Mouse (Mus musculus) embryonic facial prominence, embryonic 14.5 days (tissue): ENCODE measurements around the gene Gm1123. TPM values are rescaled to one million over a fixed set of nuclear protein-coding genes. Genes with fewer than 3 reads are reported as not detected.

ENCODE experiments used
- ATAC-seq: fragments of 200-750 bp; cut with Nextera tagmentation; 2 replicates; pipeline ENCODE4 v1.8.0; 2017; ENCODE audit warnings: low read depth, moderate number of reproducible peaks, moderate TSS enrichment
- DNase-seq: peaks from one replicate; pipeline ENCODE4 v3.0.0-alpha.2; 2015; ENCODE audit warnings: low spot score
- H3K27ac ChIP-seq: fragments of 300-500 bp; sonication (generic); replicated peaks from 2 replicates; pipeline ENCODE4 v1.5.1; 2014; ENCODE audit warnings: low read depth, mild to moderate bottlenecking, low read length, moderate library complexity
- H3K27me3 ChIP-seq: fragments of 300-500 bp; sonication (generic); replicated peaks from 2 replicates; pipeline ENCODE4 v1.6.1; 2014; ENCODE audit warnings: low read length; ENCODE audit not compliant: control insufficient read depth, insufficient read depth
- H3K36me3 ChIP-seq: fragments of 300-500 bp; sonication (generic); 2 replicates; pipeline ENCODE4 v1.6.1; 2014; ENCODE audit warnings: low read length, mixed read lengths; ENCODE audit not compliant: control insufficient read depth, insufficient read depth
- H3K4me1 ChIP-seq: fragments of 300-500 bp; sonication (generic); 2 replicates; pipeline ENCODE4 v1.6.1; 2014; ENCODE audit warnings: antibody characterized with exemption, low read length; ENCODE audit not compliant: control insufficient read depth, insufficient read depth
- H3K4me2 ChIP-seq: fragments of 300-500 bp; sonication (generic); 2 replicates; pipeline ENCODE4 v1.6.1; 2014; ENCODE audit warnings: low read depth, mild to moderate bottlenecking, low read length, moderate library complexity, mixed read lengths
- H3K4me3 ChIP-seq: fragments of 300-500 bp; sonication (generic); 2 replicates; pipeline ENCODE4 v1.5.1; 2014; ENCODE audit warnings: low read depth, mild to moderate bottlenecking, low read length
- H3K9ac ChIP-seq: fragments of 300-500 bp; sonication (generic); 2 replicates; pipeline ENCODE4 v1.6.1; 2014; ENCODE audit warnings: low read depth, mild to moderate bottlenecking, low read length, moderate library complexity, mixed read lengths
- H3K9me3 ChIP-seq: fragments of 300-500 bp; sonication (generic); 2 replicates; pipeline ENCODE4 v1.6.1; 2016; ENCODE audit warnings: low read length; ENCODE audit not compliant: control insufficient read depth
- WGBS: fragments of 180-500 bp; shearing (Covaris S2); extraction: QIAGEN DNeasy Blood & Tissue Kit; methylation state at CpG from one replicate; pipeline ENCODE4 v1.1.7; 2014; 5-methylcytosine and 5-hydroxymethylcytosine counted together
- polyA plus RNA-seq: library from polyadenylated mRNA; unstranded; fragments of >200 nt; fragmentation: Nextera tagmentation; extraction: Ambion mirVana; gene quantifications from 2 replicates; pipeline ENCODE4 v1.2.1, GENCODE M21; 2014

Gm1123 gene
- polyA plus RNA-seq, 1 experiment from 2014 or later: not detected

DNA sequence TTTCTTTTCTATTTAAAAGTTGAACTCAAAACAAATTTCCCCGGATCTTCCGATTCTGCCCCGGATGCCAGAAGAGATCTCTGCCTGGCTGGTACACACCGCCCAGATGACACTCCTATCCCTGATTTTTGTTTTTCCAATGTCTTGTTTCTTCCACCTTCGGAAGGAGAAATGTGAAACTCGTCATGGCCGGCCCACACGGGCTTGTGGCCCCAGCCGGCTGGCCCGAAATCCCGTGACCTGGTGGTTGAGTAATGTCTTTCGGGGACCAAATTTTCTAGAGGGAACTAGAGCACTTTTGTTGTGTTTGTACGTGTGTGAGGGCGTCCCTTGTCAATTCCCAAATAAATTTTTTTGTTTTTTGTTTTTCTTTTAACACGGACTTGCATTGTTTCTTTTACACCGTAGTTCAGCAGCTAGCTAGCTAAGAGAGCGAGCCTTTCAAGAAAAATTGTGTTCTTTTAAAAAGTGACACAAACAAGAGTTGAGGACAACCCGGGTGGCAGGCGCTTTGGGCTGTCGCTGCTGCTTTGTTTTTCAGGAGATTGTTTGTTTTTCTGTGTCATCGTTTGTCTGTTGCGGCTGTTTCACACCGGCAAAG is 77.7 kb downstream of the Gm1123 start:
- Histone ChIP-seq H3K36me3 (no peaks in the 10 kb centered on the region), H3K27me3 (peaks cover 100% of the 10 kb centered on the region), H3K4me3 (peak overlapping the region; percentile 54), H3K4me2 (peak overlapping the region; percentile 87), H3K4me1 (peaks cover 11% of the 10 kb centered on the region; the same call in 1 of the 2 replicates), H3K27ac (no peak overlapping the region), H3K9ac (peak overlapping the region; percentile 70), H3K9me3 (no peaks in the 10 kb centered on the region)
- DNase-seq (no peak), ATAC-seq (no peak)
- WGBS: 3% methylated on average over 23 of the region's 23 CpGs

Other genes starting within 250 kb of the Gm1123 start
- not detected in 2 replicates for gene Prr23a1, start 193.2 kb downstream of the Gm1123 start, polyA plus RNA-seq
- not detected in 2 replicates for gene Prr23a2, start 179.2 kb downstream of the Gm1123 start, polyA plus RNA-seq
- not detected in 2 replicates for gene Prr23a3, start 170.9 kb downstream of the Gm1123 start, polyA plus RNA-seq
- not detected in 2 replicates for gene 7420426K07Rik, start 132.6 kb downstream of the Gm1123 start, polyA plus RNA-seq
- gene Foxl2, start 80.4 kb downstream of the Gm1123 start, polyA plus RNA-seq: 1.0 and 1.5 TPM in 2 replicates
- 39.7 and 43.5 TPM in 2 replicates for gene Faim, start 49.3 kb downstream of the Gm1123 start, polyA plus RNA-seq
- 1.3 and 1.6 TPM in 2 replicates for gene Pik3cb, start 104.9 kb upstream of the Gm1123 start, polyA plus RNA-seq
- gene Faiml, start 201.5 kb upstream of the Gm1123 start, polyA plus RNA-seq: not detected in 2 replicates
- gene Cep70, start 207.7 kb upstream of the Gm1123 start, polyA plus RNA-seq: 22.2 and 27.3 TPM in 2 replicates